10 mouse cellular contexts compared by ENCODE assay signal in genomic region chr13:37879556-37879955, GRCm38 (mm10).
DNase-seq lines count a peak whose midpoint lies in the region; ATAC-seq lines count a peak whose summit lies in the region.
"Had no signal": no experiment of that assay in that cellular context is flagged by ENCODE, and none has a peak within 500 bp of the region (broad histone marks: within the 10 kb centered on the region; RNA-seq: fewer than 3 reads in every experiment).

No protein-coding gene starts in this region.

- no peak for ATAC-seq in kidney, embryonic 16.5 days (ENCODE audit: low FRiP score, low TSS enrichment)
- ATAC-seq in intestine, embryonic 14.5 days (replicated peaks; ENCODE audit: low FRiP score, low TSS enrichment, low read depth), result 0 out of 2 replicates have a peak, but pooled peaks have one; percentile 21
- ATAC-seq in stomach, embryonic 14.5 days (ENCODE audit: insufficient number of reproducible peaks, insufficient read depth, low FRiP score, low read depth), result peak; percentile 16; the same call in 1 of the 2 replicates

- no peaks in the 10 kb centered on the region for H3K36me3 ChIP-seq in kidney, embryonic 16.5 days (ENCODE audit: insufficient read depth, low read length)
- no peaks in the 10 kb centered on the region for H3K36me3 ChIP-seq in intestine, embryonic 14.5 days (ENCODE audit: control insufficient read depth, insufficient read depth, low read length)
- H3K36me3 ChIP-seq in stomach, embryonic 14.5 days (ENCODE audit: control insufficient read depth, insufficient read depth, low read length), result no peaks in the 10 kb centered on the region

- DNase-seq in kidney, adult 11 months, result no peak
- DNase-seq in adrenal gland, postnatal 25 days, result peak; percentile 55
- DNase-seq in intestine, embryonic 14.5 days (ENCODE audit: low spot score), result no peak
- no peak for DNase-seq in cerebellum, adult 8-10 months
- no peak for DNase-seq in embryo, embryonic 9.5 days (ENCODE audit: extremely low spot score)
- DNase-seq in ovary, postnatal 10 days (ENCODE audit: low spot score), result no peak
- DNase-seq: gastrocnemius, postnatal 25 days had no signal

- no peak overlapping the region for H3K4me3 ChIP-seq in kidney, embryonic 16.5 days (ENCODE audit: low read length)
- no peak overlapping the region for H3K4me3 ChIP-seq in intestine, embryonic 14.5 days (ENCODE audit: low read depth, low read length)
- H3K4me3 ChIP-seq in stomach, embryonic 14.5 days (ENCODE audit: low read depth, low read length), result no peak overlapping the region

- no peaks in the 10 kb centered on the region for H3K27me3 ChIP-seq in kidney, embryonic 16.5 days (ENCODE audit: insufficient read depth, low read length)
- no peaks in the 10 kb centered on the region for H3K27me3 ChIP-seq in intestine, embryonic 14.5 days (replicated peaks; ENCODE audit: control insufficient read depth, insufficient read depth, low read length)
- H3K27me3 ChIP-seq in stomach, embryonic 14.5 days (ENCODE audit: control insufficient read depth, insufficient read depth, low read length), result no peaks in the 10 kb centered on the region
- H3K27me3 ChIP-seq: Patski had no signal

- H3K9ac ChIP-seq in kidney, embryonic 16.5 days (replicated peaks; ENCODE audit: low read length), result no peak overlapping the region
- no peak overlapping the region for H3K9ac ChIP-seq in intestine, embryonic 14.5 days (ENCODE audit: low read length)
- no peak overlapping the region for H3K9ac ChIP-seq in stomach, embryonic 14.5 days (replicated peaks; ENCODE audit: low read depth, low read length)

- WGBS in kidney, embryonic 16.5 days, result 51% methylated on average over 5 of the region's 5 CpGs
- WGBS in intestine, embryonic 14.5 days, result 44% methylated on average over 5 of the region's 5 CpGs
- WGBS in stomach, embryonic 14.5 days, result 44% methylated on average over 5 of the region's 5 CpGs

- H3K27ac ChIP-seq in kidney, embryonic 16.5 days (ENCODE audit: low read length), result peak overlapping the region; percentile 71; the same call in 1 of the 2 replicates
- H3K27ac ChIP-seq in intestine, embryonic 14.5 days (ENCODE audit: low read depth), result peak overlapping the region; percentile 62
- H3K27ac ChIP-seq in stomach, embryonic 14.5 days (ENCODE audit: low read length), result peak overlapping the region; percentile 79

- H3K9me3 ChIP-seq in kidney, embryonic 16.5 days (ENCODE audit: low read length), result no peaks in the 10 kb centered on the region
- H3K9me3 ChIP-seq in intestine, embryonic 14.5 days (ENCODE audit: control insufficient read depth, low read length), result no peaks in the 10 kb centered on the region
- H3K9me3 ChIP-seq in stomach, embryonic 14.5 days (ENCODE audit: control insufficient read depth, low read depth, low read length), result no peaks in the 10 kb centered on the region

- peaks cover 49% of the 10 kb centered on the region for H3K4me1 ChIP-seq in kidney, embryonic 16.5 days (ENCODE audit: insufficient read depth, low read length)
- H3K4me1 ChIP-seq in intestine, embryonic 14.5 days (replicated peaks; ENCODE audit: control insufficient read depth, insufficient read depth, low read length), result peaks cover 41% of the 10 kb centered on the region
- H3K4me1 ChIP-seq in stomach, embryonic 14.5 days (ENCODE audit: control insufficient read depth, insufficient read depth, low read length), result peaks cover 51% of the 10 kb centered on the region

- H3K4me2 ChIP-seq in kidney, embryonic 16.5 days (replicated peaks; ENCODE audit: low read depth, low read length), result no peak overlapping the region
- 0 out of 2 replicates have a peak overlapping the region, but pooled peaks have one; percentile 9 for H3K4me2 ChIP-seq in intestine, embryonic 14.5 days (ENCODE audit: low read length)
- no peak overlapping the region for H3K4me2 ChIP-seq in stomach, embryonic 14.5 days (replicated peaks; ENCODE audit: low read depth, low read length)
